Mouse (Mus musculus): ENCODE data around the gene Pyroxd1.
A peak's percentile ranks its signal among the peaks of the same experiment; 100 is the strongest.
"Not testable (repeated sequence)": the region's sequence is repeated elsewhere in the genome, so short reads cannot be mapped to it uniquely, and the experiment has no call there.

The Pyroxd1 gene

DNA sequence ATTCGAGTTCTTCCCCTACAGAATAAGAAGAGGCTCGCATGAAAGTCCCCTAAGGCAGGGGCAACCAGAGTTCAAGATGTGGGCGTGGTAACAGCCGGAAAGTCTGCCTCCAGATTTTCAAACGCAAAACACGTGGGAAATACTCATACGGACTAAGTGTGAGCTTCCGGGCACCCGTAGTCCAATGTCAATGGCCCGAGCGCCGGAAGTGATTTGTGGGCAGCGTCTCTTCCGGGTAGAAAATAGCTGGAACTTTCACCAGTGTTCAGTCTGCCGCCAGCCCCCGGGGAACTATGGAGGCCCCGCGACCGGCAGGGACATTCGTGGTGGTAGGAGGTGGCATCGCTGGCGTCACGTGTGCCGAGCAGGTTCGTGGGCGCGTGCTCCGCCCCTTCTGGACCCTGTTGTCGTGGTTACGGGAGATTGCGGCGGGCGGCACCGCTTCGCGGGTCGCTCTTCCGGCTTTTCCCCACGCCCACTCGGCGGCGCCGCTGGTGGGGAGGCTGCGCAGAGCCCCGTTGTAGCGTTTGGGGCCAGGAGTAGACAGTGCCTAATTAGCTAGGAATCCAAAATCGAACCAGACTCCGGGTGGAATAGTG lies at the start of gene Pyroxd1:
Gene Pyroxd1 (plus strand): TSS at position 215 of the 599 bp plus-strand sequence.
- DNase-seq (ENCODE audit: low spot score), result peak; percentile 95

DNA sequence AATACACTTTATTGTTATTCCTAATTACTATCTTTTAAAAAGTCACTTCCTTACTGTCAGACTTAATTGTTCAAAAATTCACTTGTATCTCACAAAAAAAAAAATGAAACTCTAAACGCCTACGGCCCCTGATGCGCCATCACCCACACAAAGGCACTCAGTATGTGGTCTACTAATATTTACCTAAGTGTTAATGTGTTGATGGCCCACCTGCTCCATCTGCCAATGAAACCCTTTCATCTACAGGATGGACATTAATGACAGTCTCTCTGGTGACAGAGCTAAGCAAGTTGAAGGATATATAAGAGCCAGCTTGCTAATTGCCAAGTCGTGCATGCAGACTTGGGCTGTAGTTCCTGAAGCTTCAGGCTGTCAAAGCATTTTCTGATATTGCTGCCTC lies 47.4 kb upstream of the Pyroxd1 start, which contains the start of gene Iapp:
Gene Iapp (plus strand): TSS at position 326 of the 400 bp plus-strand sequence.
- no peak for DNase-seq (ENCODE audit: low spot score)

DNA sequence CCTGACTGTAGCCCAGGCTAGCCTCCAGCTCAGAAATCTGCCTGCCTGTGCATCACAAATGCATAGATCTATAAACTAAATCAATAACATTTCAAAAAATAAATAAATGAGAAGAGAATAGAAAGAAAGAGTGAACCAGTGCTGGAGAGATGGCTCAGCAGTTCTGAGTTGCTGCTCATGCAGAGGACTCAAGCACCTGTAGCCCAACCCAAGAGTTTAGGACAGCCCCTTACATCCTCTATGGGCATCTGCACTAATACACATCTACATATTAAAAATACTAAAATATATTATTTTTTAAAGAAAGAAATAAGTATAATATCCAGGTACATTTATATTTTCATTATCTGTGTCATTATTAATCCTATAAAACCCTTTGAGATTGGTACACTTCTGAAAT lies 40.4 kb upstream of the Pyroxd1 start:
- no peak for DNase-seq (ENCODE audit: low spot score)

DNA sequence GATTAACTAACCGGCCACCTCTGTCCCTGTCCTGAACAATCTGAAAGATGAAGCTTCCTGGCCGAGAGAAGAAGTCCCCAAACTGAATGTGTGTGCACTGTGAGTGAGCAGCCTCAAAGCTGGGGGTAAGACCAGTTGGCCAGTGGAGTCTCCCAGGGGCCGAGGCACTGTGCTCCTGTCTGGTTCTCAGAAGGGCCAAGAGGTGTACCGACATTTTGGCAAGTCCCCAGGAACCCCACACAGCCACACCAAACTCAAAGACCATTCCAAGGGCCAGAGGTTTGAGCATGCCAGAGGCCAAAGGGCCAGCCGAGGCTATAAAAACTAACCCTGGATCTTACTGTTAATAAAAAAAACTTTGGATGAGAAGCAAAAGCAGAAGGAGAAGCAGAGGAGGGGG lies 31.2 kb upstream of the Pyroxd1 start:
- DNase-seq (ENCODE audit: low spot score), result no peak

DNA sequence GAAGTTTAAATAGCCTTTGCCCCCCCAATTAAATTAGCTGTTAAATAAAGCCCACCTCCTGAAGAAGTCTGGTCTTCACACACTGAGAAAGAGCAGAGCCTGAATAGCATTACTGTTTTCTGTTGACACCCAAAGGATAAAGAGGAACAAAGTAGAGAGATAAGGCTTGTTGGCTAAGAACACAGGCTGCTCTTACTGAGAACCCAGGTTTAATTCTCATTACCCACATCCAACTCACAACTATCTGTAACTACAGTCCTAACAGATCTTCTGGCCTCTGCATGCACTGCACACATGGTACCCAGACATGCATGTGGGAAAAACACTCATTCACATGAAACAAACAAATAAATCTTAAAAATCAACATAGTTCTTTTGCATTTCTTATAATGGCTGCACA lies 28.3 kb upstream of the Pyroxd1 start:
- no peak for DNase-seq (ENCODE audit: low spot score)

DNA sequence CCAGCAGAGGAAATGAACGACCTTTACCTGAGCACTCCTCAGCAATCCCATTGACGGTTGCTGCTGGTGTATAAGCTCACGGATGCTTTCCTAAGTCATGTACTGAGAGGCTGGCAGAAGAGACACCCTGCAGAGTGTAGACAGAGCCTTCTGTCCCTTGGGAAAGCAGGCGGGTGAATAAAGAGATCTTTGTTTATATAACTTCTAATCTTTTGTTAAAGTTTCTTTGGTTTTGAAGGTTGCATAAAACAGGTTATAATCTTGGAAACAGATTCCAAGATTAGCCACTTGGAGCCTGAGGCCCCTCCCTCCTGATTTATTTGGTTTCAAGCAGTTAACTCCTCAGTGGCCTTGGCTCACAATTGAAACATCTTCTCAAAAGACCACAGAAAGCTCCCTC lies 22.6 kb upstream of the Pyroxd1 start, which contains the start of gene Slco1a5:
Gene Slco1a5 (minus strand): TSS at position 101 of the 400 bp plus-strand sequence.
- DNase-seq (ENCODE audit: low spot score), result no peak

DNA sequence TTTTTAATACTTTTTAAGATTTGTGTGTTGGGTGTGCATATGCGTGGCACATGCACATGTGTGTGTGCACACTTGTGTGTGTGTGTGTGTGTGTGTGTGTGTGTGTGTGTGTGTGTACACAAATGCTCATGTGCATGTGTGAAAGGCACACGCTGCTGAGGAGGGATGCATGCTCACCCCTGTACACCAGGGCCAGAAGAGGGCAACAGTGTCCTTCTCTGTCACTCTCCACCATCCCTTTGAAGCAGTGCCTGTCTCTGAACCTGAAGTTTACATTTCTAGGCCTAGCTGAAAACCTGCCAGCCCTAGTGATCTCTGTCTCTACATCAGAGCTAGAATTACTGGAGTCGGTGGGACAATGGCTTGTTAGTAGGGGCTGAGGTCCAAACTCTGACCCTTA lies 18.9 kb upstream of the Pyroxd1 start:
- DNase-seq (ENCODE audit: low spot score), result peak; percentile 19

DNA sequence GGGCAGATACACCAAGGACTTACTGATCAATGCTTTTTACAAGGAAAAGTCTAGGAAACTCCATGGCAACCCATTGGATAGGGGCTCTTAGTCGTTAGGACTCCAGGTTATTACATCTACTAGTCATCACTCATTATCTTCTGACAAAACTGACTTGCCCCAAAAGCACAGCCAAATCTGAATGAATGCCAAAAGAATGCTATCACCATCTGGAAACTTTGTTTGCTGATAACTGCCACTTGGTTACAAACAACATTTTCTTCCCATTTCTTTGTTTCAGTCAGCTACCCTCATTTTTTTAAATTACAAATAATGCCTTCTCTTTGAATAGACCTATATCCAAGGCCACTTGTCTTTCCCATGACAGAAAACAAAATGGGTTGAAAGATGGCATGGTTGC lies 16.3 kb upstream of the Pyroxd1 start:
- DNase-seq (ENCODE audit: low spot score), result no peak

DNA sequence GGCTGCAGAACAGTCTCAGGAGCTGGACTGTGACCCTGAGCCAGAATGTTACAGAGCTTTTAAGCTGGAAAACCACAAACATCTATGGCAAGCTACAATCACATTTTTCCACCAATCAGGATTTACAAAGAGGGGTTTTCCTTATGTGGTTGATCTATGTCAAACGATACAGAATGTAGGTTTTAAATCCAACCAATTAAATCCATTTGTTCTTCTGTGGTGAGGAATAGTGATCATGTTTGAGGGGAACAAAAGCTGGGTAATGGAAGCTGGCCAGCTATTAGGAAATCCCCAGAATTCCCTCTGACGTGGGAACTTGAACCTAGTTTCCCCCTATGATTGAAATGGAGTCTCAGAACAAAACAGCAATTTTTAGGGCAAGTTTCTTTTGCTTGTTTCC lies 6.5 kb upstream of the Pyroxd1 start:
- DNase-seq (ENCODE audit: low spot score), result no peak

DNA sequence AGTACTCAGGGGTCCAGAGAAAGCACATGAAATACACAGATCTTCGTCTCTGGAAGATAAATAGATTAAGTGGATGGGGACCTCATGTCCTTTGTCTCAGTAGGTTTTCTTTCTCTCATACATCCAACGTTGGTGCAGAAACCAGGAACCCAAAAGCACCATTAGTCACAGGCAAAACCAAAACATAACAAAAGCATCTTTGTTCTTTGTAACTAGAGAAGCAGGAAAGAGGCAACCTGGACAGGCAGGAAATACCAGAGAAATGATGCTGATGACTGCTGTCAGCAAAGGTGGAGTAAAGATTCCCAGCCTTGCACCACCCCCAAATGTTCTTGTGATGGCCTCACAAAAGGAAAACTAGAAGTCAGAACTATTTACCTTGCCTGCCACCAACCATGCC lies 5.9 kb upstream of the Pyroxd1 start:
- DNase-seq (ENCODE audit: low spot score), result no peak

DNA sequence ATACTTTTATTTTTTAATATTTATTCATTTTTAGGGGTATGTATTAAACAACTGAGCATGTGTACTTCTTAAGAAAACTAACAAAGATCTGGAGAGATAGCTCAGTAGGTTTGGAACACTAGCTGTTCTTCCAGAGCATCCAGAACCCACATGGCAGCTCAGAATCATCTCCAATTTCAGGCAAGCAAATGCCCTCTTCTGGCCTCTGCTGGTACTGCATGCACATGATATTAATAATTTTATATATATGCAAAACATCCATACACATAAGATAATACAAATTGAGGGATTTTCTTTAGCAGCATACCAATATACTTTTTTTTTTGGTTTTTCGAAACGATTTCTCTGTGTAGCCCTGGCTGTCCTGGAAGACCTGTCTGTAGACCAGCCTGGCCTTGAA lies 1.9 kb upstream of the Pyroxd1 start:
- DNase-seq (ENCODE audit: low spot score), result peak; percentile 51

DNA sequence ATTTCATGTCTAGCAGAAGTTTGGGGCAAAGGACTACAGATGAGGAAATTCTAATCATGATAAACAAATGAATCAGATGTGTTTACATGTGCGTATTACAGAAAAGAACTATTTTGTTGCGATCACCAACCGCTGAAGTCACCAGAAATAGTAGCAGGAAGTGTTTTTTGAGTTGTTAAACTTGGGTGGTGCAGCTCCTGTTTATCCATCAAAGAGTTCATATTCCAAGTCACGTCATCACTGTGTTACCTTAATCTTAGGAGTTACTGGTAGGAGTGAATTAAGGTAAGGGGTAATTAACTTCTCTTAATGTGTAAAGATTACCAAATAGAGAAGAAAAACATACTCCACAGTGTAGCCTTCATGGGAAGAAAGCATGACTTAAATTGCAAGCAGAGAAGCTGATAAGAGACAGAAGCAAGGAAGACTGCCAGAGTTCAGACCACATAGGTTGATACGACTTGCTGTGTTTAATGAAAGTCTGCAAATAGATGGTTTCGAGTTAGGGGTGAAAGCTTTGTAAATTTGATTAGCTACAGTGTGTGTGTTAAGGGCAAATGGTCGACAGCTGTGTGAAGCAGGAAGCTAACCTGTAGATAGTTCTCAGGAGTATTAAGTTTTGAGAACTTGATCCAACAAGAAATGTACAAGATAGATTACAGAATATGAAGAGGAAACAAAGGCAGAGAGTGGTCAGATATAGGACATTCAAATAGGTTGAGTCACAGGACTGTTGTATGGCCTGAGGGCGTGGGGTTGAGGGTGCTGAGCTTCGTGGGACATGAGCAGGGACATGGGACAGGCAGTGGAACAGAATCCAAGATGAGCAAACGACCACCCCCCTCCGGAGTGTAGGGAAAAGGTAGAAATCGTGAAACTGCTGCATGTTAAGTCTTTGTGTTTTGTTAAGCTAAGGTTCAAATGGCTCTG lies 992 bp downstream of the Pyroxd1 start:
- no peak for DNase-seq (ENCODE audit: low spot score)

DNA sequence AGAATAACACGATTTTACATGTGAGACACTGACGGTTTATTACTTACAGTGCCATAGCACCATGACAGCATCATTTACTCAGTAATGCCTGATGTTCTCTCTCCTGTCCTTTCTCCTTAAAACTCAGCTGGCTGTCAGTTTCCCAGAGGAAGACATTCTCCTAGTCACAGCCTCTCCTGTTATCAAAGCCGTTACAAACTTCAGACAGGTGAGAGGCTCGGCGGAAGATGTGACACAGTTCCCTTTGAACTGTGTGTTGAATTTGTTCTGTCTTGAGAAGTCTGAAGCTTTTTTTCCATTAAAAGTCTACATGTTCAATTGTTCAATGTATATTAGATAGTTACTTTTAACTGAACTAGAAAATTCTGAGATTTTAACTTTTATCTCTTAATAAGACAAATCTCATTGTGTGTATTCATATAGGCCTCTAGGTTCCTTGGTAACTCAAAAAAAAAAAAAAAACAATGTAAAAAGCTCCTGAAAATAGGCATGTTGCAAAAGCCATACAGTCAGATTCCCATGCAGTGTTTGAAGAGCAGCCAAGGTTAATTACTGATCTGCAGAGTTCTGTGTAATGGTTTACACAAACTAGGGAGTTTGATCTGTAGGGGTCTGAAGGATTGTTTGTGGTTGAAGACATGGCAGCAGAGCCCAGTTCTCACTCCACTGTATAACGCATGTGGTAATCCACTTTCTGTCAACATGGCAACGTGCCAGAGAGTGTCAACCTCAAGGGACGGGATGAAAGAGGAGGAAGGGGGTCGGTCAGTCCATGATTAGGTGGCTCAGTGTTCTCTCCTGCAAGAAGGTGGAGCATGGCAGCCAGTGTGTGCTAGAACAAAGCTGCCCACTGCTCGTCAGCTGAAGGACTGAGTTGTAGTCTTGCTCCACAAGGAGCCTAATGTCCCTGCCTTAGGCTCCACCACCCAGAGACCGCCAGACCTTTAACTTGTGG lies 2.3 kb downstream of the Pyroxd1 start:
- DNase-seq (ENCODE audit: low spot score), result no peak

DNA sequence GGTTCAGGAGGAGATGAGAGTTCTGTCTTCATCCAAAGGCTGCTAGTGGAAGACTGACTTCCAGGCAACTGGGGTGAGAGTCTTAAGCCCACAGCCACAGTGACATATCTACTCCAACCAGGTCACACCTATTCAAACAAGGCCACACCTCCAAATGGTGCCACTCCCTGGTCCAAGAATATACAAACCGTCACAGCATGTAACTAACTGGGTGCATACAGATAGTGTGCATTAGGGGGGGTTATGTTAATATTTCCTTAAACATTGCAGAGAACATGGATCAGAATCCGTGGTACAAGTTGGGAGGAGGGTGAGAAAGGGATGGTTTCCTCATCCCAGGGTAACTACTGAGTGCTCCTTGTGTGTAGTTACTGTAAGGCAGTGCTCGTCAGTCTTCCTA lies 6.6 kb downstream of the Pyroxd1 start:
- not testable (repeated sequence) for DNase-seq (ENCODE audit: low spot score)

DNA sequence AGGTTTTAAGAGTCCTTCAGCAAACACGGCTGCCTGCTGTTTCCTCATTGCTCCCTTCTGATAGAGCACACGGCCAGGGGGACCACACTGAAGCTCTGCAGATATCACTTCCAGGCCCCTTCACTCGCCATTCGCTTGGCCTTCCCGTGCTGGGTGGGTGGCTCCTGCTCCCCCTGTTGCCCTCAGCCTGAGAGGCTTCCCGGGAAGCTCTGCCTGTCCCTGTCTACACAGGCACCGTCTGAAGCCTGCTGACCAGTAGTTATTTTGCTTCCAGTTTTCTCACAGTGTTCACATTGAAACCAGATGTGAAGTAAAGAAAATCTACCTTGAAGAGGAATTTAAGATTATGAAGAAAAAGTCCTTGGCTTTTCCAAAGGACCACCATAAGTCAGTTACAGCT lies 11.7 kb downstream of the Pyroxd1 start:
- no peak for DNase-seq (ENCODE audit: low spot score)

DNA sequence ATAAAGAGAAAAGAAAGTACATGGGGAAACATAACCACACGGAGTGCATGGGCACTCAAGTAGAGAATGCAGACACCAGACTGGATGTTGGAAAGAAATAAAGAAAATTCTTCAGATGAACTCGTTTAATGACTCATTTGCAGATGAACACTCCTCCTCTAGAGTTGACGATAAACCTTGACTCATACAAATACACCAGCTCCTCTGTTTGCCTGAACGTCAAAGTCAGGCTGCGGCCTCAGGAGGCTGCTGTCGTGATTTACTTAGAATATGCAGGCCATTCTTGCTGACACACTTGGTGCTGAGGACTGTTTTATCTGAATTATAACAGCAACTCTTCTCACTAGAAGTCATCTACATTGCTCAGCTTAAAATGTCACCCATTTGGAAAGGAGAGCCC lies 16.6 kb downstream of the Pyroxd1 start:
- no peak for DNase-seq (ENCODE audit: low spot score)

DNA sequence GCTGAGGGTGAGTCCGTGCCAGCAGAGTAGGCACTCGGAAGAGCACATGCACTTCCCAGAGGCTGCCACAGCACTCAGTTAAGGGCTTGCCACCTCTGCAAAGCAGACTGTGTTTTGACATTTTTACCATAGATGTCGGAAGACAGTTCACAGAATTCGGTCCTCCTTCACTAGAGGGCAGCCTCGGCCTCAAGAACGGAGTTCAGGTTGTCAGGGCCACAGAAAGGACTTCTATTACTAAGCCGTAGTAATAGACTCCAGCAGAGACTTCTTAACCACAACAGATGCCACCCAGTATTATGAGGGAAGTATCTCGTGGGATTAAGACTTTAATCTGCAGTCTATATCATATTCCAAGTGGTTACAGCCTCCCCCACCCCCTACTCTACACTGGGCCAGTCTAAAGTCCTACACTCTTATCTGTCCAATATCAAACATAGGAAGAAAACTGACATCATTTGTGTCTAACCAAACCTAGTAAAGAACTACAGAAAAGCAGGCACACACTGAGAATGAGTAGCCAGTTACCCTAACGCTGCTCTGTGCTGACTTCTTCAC lies 17.6 kb downstream of the Pyroxd1 start:
- DNase-seq (ENCODE audit: low spot score), result peak; percentile 49

DNA sequence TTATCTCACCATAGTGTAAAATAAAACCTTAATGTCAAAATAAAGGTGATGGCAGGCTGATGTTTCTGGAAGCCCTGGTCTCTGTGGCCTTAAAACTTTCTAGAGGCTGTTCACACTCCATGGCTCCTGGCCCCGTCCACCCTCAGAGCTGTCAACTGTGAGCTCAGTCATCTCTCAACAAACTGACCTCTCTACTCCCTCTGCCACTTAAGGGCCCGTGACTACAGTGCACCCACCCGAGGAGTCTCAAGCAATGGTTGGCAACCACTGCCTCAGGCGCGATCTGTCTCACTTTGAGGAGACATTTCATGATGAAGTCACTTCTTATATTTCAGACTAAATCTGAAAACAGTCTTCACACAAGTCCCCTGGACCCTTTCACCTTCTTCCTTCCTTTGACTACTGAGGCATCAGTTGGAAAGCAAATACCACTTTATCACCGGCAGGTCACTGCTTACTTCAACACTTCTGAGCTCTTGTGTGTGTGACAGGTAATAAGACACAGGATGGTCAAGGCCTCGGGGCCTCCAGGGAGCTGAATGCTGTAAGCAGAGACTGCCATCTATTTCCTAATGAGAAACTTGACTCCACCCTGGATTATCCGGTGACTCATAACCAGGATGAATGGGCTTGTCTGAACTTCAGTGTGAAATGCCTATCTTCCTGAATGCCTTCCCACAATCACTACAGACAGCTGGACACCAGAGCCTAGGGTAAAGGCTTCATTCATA lies 20.5 kb downstream of the Pyroxd1 start:
- DNase-seq (ENCODE audit: low spot score), result no peak

DNA sequence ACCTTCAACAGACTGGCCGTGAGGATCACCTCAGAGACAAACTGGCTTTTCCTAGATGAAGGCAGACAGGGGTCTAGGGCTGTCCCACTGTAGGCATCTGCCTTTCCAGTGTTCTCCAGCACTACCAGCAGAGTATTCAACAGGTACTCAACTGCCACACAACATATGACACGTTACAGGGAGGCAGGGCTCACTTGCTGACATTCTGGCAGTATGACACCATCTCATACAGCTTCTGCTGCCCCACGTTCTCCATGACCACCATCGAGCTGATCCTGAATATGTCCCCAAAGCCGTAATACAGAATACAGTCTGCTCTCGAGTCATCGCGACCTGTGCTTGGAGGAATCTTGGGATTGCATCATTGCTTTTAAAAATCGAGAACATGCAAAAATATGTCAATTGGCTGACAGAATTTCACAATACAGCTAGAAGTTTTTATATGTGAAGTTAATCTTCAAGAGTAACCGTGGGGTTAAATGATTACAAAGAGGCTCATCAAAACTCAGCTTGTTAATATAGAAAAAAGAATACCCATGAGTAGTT lies 21.1 kb downstream of the Pyroxd1 start:
- no peak for DNase-seq (ENCODE audit: low spot score)

DNA sequence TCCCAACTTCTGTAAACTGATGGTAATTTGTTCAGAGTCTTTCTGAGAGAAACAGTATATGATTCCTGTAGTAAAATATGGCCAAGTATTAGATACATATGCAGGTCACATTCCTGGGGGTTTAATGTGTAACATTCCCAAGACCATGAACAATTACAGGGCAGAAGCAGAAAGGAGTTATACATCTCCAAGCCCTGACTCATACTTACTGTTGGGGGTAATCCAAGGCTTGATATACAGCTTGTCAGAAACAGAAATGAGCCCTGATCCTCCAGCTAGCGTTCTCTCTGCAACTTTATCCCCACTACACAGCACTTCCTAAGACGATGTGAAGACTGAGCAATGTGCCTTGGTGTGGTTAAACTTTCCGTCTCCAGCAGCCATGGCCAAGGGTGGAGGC lies 22.1 kb downstream of the Pyroxd1 start:
- no peak for DNase-seq (ENCODE audit: low spot score)

DNA sequence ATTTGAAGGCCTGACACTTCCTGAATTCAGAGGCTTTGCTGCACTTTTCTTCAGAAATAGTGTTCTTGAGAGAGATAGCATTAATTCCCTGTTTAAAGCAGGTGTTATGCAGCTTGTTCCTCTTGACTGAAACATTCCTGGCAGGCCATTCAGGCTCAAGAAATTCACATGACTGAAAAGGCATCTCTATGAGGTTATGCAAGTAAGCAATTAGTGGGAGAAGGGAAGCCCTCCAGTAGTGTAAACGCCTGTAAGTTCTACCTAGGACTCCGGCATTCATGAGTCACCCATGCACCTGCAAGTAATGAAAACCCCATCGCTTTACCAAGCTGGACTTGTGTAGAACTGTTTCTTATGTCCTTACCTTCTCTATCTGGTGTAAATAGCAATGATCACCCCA lies 24.1 kb downstream of the Pyroxd1 start:
- no peak for DNase-seq (ENCODE audit: low spot score)

Measured in embryo, embryonic 10 days (tissue).